Mouse (Mus musculus): ENCODE measurements at regions not wholly inside any gene's neighbourhood (a gene's known extent, or its start where the extent isn't known, plus 50 kb on each side); places are given as distances from the start of the nearest gene placed in this dataset.

DNA sequence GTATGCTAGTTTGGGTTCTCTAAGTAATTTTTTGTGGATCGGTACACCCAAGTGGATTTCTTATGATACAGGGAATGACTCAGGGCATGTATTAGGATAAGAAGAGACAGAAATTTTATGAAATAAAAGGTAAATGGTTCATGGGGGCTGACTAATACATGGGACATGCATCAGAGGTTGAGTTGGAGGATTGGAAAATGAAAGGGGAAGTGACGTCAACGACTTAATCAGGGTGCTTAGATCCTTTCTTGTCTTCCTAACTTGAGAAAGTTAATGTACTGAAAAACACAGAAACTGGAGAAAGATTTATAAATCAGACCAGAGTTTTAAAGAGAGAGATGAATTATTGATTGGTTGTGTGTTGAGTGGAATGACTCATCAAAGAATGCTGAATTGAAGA, 193.8 kb downstream of the Rassf9 start:
- DNase-seq (ENCODE audit: low spot score in 2 of 2), result no peak

DNA sequence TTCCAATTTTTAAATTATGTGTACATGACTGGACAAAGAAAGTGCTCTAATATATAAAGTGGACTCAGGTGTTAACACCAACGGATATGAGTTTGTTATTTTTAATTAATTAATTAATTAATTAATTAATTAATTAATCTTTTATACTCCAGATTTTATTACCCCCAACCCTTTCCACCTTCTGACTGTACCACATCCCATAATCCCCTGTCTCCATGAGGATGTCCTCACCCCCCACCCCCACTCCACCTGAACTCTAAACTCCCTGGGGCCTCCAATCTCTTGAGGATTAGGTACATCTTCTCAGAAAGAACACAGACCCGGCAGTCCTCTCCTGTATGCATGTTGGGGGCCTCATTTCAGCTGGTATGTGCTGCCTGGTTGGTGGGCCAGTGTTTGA, 182.8 kb downstream of the Rassf9 start:
- no peak for DNase-seq (ENCODE audit: low spot score in 2 of 2)

DNA sequence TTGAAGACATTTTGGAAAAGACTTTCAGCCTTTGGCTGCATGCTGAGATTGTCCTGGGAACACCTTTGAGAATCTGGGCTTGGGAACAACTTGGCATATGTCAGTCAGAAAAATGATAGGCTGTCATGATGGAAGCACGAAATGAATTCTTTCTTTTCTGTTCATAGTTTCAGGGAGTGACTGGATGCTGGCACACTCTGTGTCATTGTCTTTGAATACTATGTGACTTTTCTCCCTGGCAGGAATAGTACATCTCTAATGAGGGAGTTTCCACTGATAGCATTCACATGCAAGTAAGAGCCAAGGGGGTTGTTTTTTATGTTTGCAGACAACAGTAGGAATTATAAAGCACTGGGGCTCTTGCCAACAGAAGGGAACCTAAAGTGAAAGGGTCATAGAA, 177.9 kb downstream of the Rassf9 start:
- no peak for DNase-seq (ENCODE audit: low spot score in 2 of 2)

DNA sequence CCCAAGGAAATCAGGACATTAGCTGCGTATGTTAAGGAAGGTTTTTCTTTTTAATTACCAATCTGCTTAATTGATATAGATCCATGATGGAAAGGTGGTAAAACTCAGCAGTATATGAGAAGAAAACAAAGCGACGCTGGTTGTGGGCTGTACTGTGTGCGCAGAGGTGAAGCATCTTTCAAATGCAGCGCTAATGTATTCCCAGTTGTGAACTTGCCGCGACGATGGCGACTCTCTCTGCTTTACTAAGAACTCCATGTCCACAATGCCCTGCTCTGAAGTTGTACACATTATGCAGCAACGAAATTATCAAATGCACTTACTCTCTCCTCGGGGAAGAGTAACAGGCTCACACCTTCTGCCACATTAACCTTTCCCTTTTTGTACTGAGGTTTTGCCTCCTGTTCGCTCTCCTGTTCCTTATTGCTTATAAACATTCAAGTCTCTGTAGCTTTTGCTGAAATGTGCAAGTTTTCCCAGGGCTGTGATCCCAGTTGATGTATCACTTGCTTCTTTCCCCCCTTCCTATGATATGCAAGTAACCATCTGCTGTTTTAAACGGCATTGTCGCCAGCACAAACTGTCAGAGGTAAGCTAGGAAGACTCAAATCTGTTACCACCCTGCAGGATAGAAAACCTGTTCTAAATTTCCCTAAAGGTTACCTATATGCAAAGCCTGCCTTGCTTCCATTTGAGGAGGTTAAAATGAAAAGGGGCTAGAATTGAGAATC, 174.8 kb downstream of the Rassf9 start:
- no peak for DNase-seq (ENCODE audit: low spot score in 2 of 2)

DNA sequence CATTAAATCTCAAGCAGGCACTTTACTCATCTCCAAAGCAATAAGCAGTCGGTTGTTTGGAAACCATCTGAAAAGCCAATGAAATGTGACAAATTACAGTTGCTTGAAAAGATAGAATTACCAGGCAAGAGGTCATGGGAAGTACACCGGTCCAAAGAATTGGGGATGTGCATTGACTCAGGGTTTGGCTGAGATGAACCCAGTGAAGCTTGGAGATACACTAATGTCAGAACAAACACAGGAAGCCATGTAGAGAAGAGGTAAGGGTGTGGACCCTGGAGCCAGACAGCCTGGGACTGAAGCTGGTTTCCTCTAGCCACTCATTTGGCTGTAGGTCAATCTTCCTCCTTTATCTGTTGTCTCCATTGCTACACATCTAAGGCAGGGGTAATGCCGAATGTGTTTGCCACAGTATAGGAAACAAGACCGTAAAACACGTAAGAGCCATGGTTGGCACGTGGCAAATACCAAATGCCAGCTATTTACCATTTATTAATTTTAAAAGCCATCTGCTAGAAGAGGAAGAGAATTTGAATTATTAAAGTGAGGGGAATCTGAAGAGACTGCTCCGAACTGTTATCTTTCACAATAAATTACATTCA, 173.9 kb downstream of the Rassf9 start:
- DNase-seq (ENCODE audit: low spot score in 2 of 2), result no peak

DNA sequence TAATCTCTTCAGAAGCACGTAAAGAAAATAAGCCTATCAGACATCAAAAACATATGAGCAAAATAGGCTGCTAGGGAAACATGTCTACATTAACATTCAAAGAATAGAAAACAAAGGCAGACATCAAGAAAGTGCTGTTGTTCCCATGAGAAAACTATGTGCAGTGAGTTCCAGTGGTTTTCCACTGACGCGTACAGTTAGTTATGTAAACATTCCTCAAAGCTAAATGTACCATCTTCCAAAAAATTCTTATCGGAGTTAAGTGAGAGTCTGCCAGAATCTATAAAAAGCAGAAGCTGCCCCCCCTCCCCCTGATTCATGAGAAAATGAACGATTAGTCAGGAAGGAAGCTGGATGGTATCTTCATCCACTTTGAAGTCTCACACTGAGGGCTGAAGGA, 155.3 kb downstream of the Rassf9 start:
- no peak for DNase-seq (ENCODE audit: low spot score in 2 of 2)

DNA sequence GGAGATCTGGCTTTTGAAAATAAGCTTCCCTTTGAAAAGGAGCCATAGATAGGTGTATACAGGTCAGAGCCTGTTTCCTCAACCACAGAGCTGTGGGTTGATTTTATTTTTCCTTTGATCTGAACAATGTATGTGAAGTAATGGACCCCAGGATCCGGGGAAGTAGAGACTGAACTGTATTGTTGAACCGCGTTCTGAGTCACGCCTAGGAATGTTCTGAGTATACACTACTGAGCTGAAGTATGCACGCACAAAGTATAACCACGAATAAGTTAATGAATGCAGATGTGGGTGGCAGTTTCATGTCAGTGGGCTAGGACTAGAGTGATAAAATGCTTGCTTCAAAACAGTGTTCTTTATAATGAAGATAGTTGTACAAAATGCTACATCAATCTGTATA, 147.7 kb downstream of the Rassf9 start:
- no peak for DNase-seq (ENCODE audit: low spot score in 2 of 2)

DNA sequence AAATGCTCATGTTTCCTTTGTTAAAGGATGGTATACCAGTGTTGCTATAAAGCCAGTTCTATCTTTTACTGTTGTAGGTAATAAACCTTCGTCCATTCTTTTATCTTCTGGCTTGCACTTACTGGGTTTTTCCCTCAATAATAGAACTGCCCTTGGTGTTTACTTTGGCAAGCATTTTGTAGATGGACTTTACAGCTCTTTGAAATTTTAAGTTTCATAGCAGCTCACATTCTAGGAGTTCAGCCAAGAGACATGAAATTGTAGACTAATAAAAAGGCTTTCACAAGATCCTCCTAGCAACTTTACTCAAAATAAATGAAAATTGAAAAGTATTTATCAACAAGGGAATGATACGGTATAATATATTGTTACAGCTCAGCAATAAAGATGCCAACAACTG, 124.5 kb downstream of the Rassf9 start:
- DNase-seq (ENCODE audit: low spot score in 2 of 2), result no peak

DNA sequence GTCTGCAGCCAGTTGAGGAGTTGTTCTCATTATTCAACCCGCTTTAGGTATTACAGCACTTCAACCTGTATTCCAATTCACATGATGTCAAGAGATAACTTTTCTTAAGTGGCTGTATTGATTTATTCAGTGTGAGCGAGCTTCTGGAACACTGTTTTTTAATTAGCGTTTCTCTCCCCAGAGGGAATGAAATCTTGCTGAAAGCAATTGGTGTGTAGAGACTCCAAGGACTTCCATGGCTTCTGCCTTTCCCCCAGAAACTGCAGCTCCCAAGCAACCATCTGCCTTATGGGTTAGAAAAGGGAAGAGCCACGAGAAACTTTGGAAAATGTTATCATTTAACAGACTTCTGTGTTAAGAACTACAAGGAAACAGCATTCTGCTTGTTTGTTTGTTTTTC, 121.4 kb downstream of the Rassf9 start:
- no peak for DNase-seq (ENCODE audit: low spot score in 2 of 2)

DNA sequence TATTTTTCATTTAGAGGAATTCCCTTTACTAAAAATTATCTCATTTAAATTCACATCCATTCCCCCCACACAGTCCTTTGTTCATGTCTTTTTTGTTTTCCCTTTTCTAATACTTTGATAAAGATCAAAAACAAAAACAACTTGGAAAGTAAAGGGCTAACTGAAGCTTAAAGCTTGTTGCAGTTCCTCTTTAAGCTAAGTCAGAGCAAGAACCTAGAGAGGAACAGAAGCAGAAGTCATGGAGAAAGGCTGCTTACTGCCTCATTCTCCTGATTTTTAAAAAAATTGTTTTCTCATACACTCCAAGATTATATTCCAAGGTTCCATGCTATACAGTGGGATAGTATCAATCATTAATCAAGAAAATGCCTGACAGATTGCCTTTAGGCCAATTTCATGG, 116.6 kb downstream of the Rassf9 start:
- DNase-seq (ENCODE audit: low spot score in 2 of 2), result no peak

DNA sequence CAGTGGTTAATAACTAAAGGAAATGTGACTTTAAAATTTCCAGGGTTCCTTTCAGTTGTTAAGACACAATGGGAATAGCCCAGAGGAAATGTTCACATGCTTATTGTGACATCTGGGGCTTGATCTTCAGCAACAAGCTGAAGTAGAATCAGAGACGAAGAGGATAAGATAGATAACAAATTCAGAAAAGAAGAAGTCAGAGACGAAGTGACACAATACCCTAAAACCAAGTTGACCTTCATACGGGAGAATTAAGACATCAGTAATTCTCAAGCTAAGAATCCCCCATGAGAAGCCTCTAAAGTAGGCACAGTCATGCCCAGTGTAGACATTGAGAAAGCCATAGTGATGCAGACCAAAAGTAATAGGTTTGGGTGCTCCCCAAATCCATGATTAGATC, 111.9 kb downstream of the Rassf9 start:
- no peak for DNase-seq (ENCODE audit: low spot score in 2 of 2)

DNA sequence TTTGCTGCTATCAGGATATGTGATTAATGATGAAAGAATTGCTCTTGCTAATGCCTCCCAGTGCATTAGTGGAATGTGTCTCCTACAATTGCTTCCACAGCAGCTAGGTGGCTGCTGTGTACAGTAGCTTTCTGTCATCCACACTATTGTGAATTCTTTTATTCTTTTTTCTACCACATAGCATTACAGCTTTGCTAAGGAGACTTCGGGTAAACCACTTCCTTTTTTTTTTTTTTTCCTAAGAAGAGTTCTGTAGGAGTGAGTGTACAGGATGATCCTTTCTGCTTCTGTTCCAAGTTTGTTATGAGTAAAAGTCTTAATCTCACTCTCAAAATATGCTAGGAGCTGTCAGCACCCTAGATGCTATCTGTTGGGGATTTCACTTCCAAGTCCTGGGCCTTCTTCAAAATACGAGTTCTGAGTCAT, 110.6 kb downstream of the Rassf9 start:
- DNase-seq (ENCODE audit: low spot score in 2 of 2), result peak; percentile 2 to 6

DNA sequence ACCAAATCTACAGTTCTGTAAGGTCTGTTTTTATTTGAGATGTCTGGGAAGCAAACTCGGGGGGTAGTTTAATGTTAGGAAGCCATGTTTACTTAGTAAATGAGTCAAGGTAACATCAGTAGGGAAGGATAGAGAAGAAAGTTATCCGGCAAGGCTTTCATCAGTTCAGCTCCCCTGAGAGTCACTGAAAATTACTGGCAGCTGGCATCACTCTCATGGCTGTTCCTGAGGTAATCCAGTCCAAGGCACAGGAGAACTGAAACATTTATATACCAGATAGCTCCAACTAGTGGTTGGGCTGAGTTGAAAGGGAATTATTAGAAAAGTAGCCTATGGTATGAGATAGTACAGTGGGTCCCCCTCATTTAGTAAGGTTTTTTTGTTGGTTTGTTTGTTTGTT, 106.7 kb downstream of the Rassf9 start:
- DNase-seq (ENCODE audit: low spot score in 2 of 2), result no peak

DNA sequence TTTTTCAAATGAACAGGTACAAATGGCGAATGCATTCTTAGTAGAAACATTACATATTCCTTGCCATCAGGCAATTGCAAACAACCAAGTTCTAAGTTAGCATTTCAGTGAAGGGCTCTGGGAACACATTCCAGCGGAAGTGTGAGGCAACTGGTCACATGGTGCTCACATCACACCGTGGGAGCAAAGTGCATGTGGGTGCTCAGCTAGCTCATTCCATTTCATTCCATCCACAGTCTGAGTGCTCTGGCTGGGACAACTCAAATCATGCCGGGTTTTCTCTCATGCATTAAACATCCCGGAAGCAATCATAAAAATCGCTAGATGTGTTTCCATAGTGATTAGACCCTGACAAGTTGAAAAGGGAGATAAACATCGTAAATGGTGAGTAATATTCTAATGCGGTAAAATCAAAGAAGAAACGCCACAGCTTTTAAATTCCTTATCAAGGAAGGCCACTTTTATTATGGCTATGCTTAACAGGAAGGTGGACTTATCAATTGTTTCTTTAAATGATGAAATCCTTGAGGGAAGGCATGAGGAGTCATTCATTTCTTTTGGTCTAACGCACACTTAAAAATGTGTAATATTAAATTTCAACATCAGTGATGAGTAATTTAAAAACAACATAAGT, 104.1 kb downstream of the Rassf9 start:
- no peak for DNase-seq (ENCODE audit: low spot score in 2 of 2)

Data from frontal cortex, postnatal 36 days (tissue).